Mouse (Mus musculus) neural tube, embryonic 15.5 days (tissue): ENCODE measurements at regions not wholly inside any gene's neighbourhood (a gene's known extent, or its start where the extent isn't known, plus 50 kb on each side); places are given as distances from the start of the nearest gene placed in this dataset.

Experiments
- ATAC-seq: fragments of 200-750 bp; cut with Nextera tagmentation; 2 replicates; pipeline ENCODE4 v1.8.0; 2017; ENCODE audit warnings: mild to moderate bottlenecking, moderate TSS enrichment, moderate library complexity; ENCODE audit not compliant: low FRiP score
- H3K27ac ChIP-seq: fragments of 300-500 bp; sonication (generic); replicated peaks from 2 replicates; pipeline ENCODE4 v1.5.1; 2015; ENCODE audit warnings: mild to moderate bottlenecking, inconsistent platforms
- H3K27me3 ChIP-seq: fragments of 300-500 bp; sonication (generic); replicated peaks from 2 replicates; pipeline ENCODE4 v1.6.1; 2015; ENCODE audit warnings: inconsistent platforms
- H3K36me3 ChIP-seq: fragments of 300-500 bp; sonication (generic); 2 replicates; pipeline ENCODE4 v1.6.1; 2015; ENCODE audit warnings: inconsistent platforms
- H3K4me1 ChIP-seq: fragments of 300-500 bp; sonication (generic); 2 replicates; pipeline ENCODE4 v1.6.1; 2015; ENCODE audit warnings: inconsistent platforms
- H3K4me2 ChIP-seq: fragments of 300-500 bp; sonication (generic); 2 replicates; pipeline ENCODE4 v1.6.1; 2015; ENCODE audit warnings: inconsistent platforms, mild to moderate bottlenecking, moderate library complexity
- H3K4me3 ChIP-seq: fragments of 300-500 bp; sonication (generic); replicated peaks from 2 replicates; pipeline ENCODE4 v1.5.1; 2015; ENCODE audit warnings: mild to moderate bottlenecking, inconsistent platforms
- H3K9ac ChIP-seq: fragments of 300-500 bp; sonication (generic); replicated peaks from 2 replicates; pipeline ENCODE4 v1.6.1; 2015; ENCODE audit warnings: mild to moderate bottlenecking, inconsistent platforms
- H3K9me3 ChIP-seq: fragments of 300-500 bp; sonication (generic); replicated peaks from 2 replicates; pipeline ENCODE4 v1.6.1; 2016; ENCODE audit warnings: inconsistent platforms
- WGBS: fragments of 180-500 bp; shearing (Covaris S2); methylation state at CpG from one replicate; pipeline ENCODE4 v1.1.7; 2015; ENCODE audit warnings: mixed read lengths; 5-methylcytosine and 5-hydroxymethylcytosine counted together

- 69% methylated on average over 3 of the region's 3 CpGs for WGBS
- H3K4me1 ChIP-seq, result peaks cover 13% of the 10 kb centered on the region
- H3K4me3 ChIP-seq, result no peak overlapping the region
- H3K9me3 ChIP-seq, result no peaks in the 10 kb centered on the region
- no peaks in the 10 kb centered on the region for H3K36me3 ChIP-seq
- no peak for ATAC-seq
- no peak overlapping the region for H3K4me2 ChIP-seq
- no peak overlapping the region for H3K9ac ChIP-seq
- no peak overlapping the region for H3K27ac ChIP-seq
- no peaks in the 10 kb centered on the region for H3K27me3 ChIP-seq
Measured at GRCm38 (mm10) chr4:135036764-135037163, 83.7 kb upstream of the Runx3 start.

GRCm38 (mm10) chr4:135039234-135039633, 81.2 kb upstream of the Runx3 start:
- Histone ChIP-seq H3K4me1 (peaks cover 10% of the 10 kb centered on the region), H3K27ac (no peak overlapping the region), H3K9ac (no peak overlapping the region), H3K27me3 (0 out of 2 replicates have a peak, but pooled peaks cover 2% of the 10 kb centered on the region), H3K4me2 (no peak overlapping the region), H3K4me3 (no peak overlapping the region), H3K36me3 (no peaks in the 10 kb centered on the region), H3K9me3 (no peaks in the 10 kb centered on the region)
- ATAC-seq, result no peak
- WGBS, result 93% methylated on average over 2 of the region's 2 CpGs

GRCm38 (mm10) chr4:135041921-135042320, 78.5 kb upstream of the Runx3 start:
- WGBS, result 39% methylated on average over 8 of the region's 8 CpGs
- 0 out of 2 replicates have a peak, but pooled peaks cover 5% of the 10 kb centered on the region for H3K27me3 ChIP-seq
- no peak overlapping the region for H3K4me2 ChIP-seq
- peaks cover 10% of the 10 kb centered on the region for H3K4me1 ChIP-seq
- H3K4me3 ChIP-seq, result no peak overlapping the region
- H3K27ac ChIP-seq, result no peak overlapping the region
- H3K9ac ChIP-seq, result no peak overlapping the region
- ATAC-seq, result no peak
- H3K36me3 ChIP-seq, result no peaks in the 10 kb centered on the region
- H3K9me3 ChIP-seq, result no peaks in the 10 kb centered on the region

- Histone ChIP-seq H3K9ac (no peak overlapping the region), H3K4me3 (no peak overlapping the region), H3K36me3 (no peaks in the 10 kb centered on the region), H3K27me3 (0 out of 2 replicates have a peak, but pooled peaks cover 5% of the 10 kb centered on the region), H3K4me2 (no peak overlapping the region), H3K9me3 (no peaks in the 10 kb centered on the region), H3K4me1 (peaks cover 12% of the 10 kb centered on the region), H3K27ac (no peak overlapping the region)
- ATAC-seq, result no peak
- 89% methylated on average over 1 of the region's 1 CpGs for WGBS
Measured at GRCm38 (mm10) chr4:135042501-135042900, 78.0 kb upstream of the Runx3 start.

GRCm38 (mm10) chr4:135045054-135045453, 75.4 kb upstream of the Runx3 start:
- Histone ChIP-seq H3K4me2 (no peak overlapping the region), H3K9me3 (no peaks in the 10 kb centered on the region), H3K36me3 (no peaks in the 10 kb centered on the region), H3K27ac (no peak overlapping the region), H3K4me3 (no peak overlapping the region), H3K27me3 (0 out of 2 replicates have a peak, but pooled peaks cover 5% of the 10 kb centered on the region), H3K4me1 (peaks cover 6% of the 10 kb centered on the region; the same call in 1 of the 2 replicates), H3K9ac (no peak overlapping the region)
- ATAC-seq, result no peak
- 59% methylated on average over 16 of the region's 16 CpGs for WGBS

GRCm38 (mm10) chr4:135046619-135047018, 73.8 kb upstream of the Runx3 start:
- no peak for ATAC-seq
- Histone ChIP-seq H3K4me3 (no peak overlapping the region), H3K4me1 (peaks cover 13% of the 10 kb centered on the region; the same call in 1 of the 2 replicates), H3K36me3 (no peaks in the 10 kb centered on the region), H3K27ac (no peak overlapping the region), H3K9me3 (no peaks in the 10 kb centered on the region), H3K27me3 (0 out of 2 replicates have a peak, but pooled peaks cover 5% of the 10 kb centered on the region), H3K9ac (no peak overlapping the region), H3K4me2 (no peak overlapping the region)
- 87% methylated on average over 7 of the region's 7 CpGs for WGBS

GRCm38 (mm10) chr4:135047251-135047650, 73.2 kb upstream of the Runx3 start:
- Histone ChIP-seq H3K9ac (no peak overlapping the region), H3K4me2 (no peak overlapping the region), H3K27me3 (0 out of 2 replicates have a peak, but pooled peaks cover 5% of the 10 kb centered on the region), H3K27ac (no peak overlapping the region), H3K36me3 (no peaks in the 10 kb centered on the region), H3K4me3 (no peak overlapping the region), H3K4me1 (peaks cover 13% of the 10 kb centered on the region; the same call in 1 of the 2 replicates), H3K9me3 (no peaks in the 10 kb centered on the region)
- no peak for ATAC-seq
- 72% methylated on average over 6 of the region's 6 CpGs for WGBS

GRCm38 (mm10) chr4:135047771-135048170, 72.7 kb upstream of the Runx3 start:
- Histone ChIP-seq H3K4me1 (peaks cover 13% of the 10 kb centered on the region; the same call in 1 of the 2 replicates), H3K27ac (no peak overlapping the region), H3K9me3 (no peaks in the 10 kb centered on the region), H3K4me2 (no peak overlapping the region), H3K9ac (no peak overlapping the region), H3K4me3 (no peak overlapping the region), H3K27me3 (0 out of 2 replicates have a peak, but pooled peaks cover 5% of the 10 kb centered on the region), H3K36me3 (no peaks in the 10 kb centered on the region)
- 79% methylated on average over 5 of the region's 5 CpGs for WGBS
- ATAC-seq, result no peak

- WGBS, result 21% methylated on average over 10 of the region's 10 CpGs
- Histone ChIP-seq H3K4me1 (peaks cover 13% of the 10 kb centered on the region; the same call in 1 of the 2 replicates), H3K4me2 (no peak overlapping the region), H3K36me3 (no peaks in the 10 kb centered on the region), H3K27me3 (0 out of 2 replicates have a peak, but pooled peaks cover 3% of the 10 kb centered on the region), H3K4me3 (no peak overlapping the region), H3K9ac (no peak overlapping the region), H3K27ac (no peak overlapping the region), H3K9me3 (no peaks in the 10 kb centered on the region)
- ATAC-seq, result peak; percentile 72
Measured at GRCm38 (mm10) chr4:135049924-135050323, 70.5 kb upstream of the Runx3 start.

- Histone ChIP-seq H3K9me3 (no peaks in the 10 kb centered on the region), H3K27me3 (0 out of 2 replicates have a peak, but pooled peaks cover under 1% of the 10 kb centered on the region), H3K9ac (no peak overlapping the region), H3K4me2 (no peak overlapping the region), H3K27ac (no peak overlapping the region), H3K4me1 (peaks cover 13% of the 10 kb centered on the region; the same call in 1 of the 2 replicates), H3K4me3 (no peak overlapping the region), H3K36me3 (no peaks in the 10 kb centered on the region)
- no peak for ATAC-seq
- 77% methylated on average over 11 of the region's 11 CpGs for WGBS
Measured at GRCm38 (mm10) chr4:135051466-135051865, 69.0 kb upstream of the Runx3 start.

- Histone ChIP-seq H3K27me3 (no peaks in the 10 kb centered on the region), H3K27ac (no peak overlapping the region), H3K36me3 (no peaks in the 10 kb centered on the region), H3K4me2 (no peak overlapping the region), H3K4me3 (no peak overlapping the region), H3K4me1 (peaks cover 11% of the 10 kb centered on the region; the same call in 1 of the 2 replicates), H3K9me3 (no peaks in the 10 kb centered on the region), H3K9ac (no peak overlapping the region)
- no peak for ATAC-seq
- WGBS, result 91% methylated on average over 11 of the region's 11 CpGs
Measured at GRCm38 (mm10) chr4:135053585-135053984, 66.9 kb upstream of the Runx3 start.

GRCm38 (mm10) chr4:135054353-135054752, 66.1 kb upstream of the Runx3 start:
- Histone ChIP-seq H3K4me3 (no peak overlapping the region), H3K9ac (no peak overlapping the region), H3K4me2 (no peak overlapping the region), H3K9me3 (no peaks in the 10 kb centered on the region), H3K36me3 (no peaks in the 10 kb centered on the region), H3K4me1 (peaks cover 11% of the 10 kb centered on the region; the same call in 1 of the 2 replicates), H3K27ac (no peak overlapping the region), H3K27me3 (no peaks in the 10 kb centered on the region)
- no peak for ATAC-seq
- WGBS, result 93% methylated on average over 10 of the region's 10 CpGs
